Mouse (Mus musculus) hindbrain, embryonic 15.5 days (tissue): ENCODE measurements around the gene Trmt13. TPM values are rescaled to one million over a fixed set of nuclear protein-coding genes. Genes with fewer than 3 reads are reported as not detected.

Source experiments
- polyA plus RNA-seq: library from polyadenylated mRNA; unstranded; fragments of >200 nt; fragmentation: Nextera tagmentation; extraction: Ambion mirVana; gene quantifications from 2 replicates; pipeline ENCODE4 v1.2.1, GENCODE M21; 2015

The Trmt13 gene
- polyA plus RNA-seq, 1 experiment from 2014 or later = 24.3 TPM

Other genes starting within 250 kb of the Trmt13 start
- gene Cdc14a, start 190.6 kb downstream of the Trmt13 start, polyA plus RNA-seq = 3.4 and 3.9 TPM in 2 replicates
- gene Rtca, start 106.4 kb downstream of the Trmt13 start, polyA plus RNA-seq = 105 and 109 TPM in 2 replicates
- 12.9 and 13.5 TPM in 2 replicates for gene Dbt, start 101.5 kb downstream of the Trmt13 start, polyA plus RNA-seq
- 0.31 and 0.45 TPM in 2 replicates for gene Lrrc39, start 51.6 kb downstream of the Trmt13 start, polyA plus RNA-seq
- gene Sass6, start 19.6 kb downstream of the Trmt13 start, polyA plus RNA-seq = 13.1 and 13.7 TPM in 2 replicates
- gene Mfsd14a, start 48.1 kb upstream of the Trmt13 start, polyA plus RNA-seq = 60.6 and 65.4 TPM in 2 replicates
- gene Gm43191, start 66.7 kb upstream of the Trmt13 start, polyA plus RNA-seq = not detected in 2 replicates
- 8.0 and 8.7 TPM in 2 replicates for gene Slc35a3, start 98.2 kb upstream of the Trmt13 start, polyA plus RNA-seq
- 13.9 and 15.0 TPM in 2 replicates for gene Agl, start 193.6 kb upstream of the Trmt13 start, polyA plus RNA-seq
- 5.5 and 6.6 TPM in 2 replicates for gene Frrs1, start 244.9 kb upstream of the Trmt13 start, polyA plus RNA-seq